Mouse (Mus musculus): ENCODE measurements around the gene Cpa5.

- TF ChIP-seq USF1 (IDR thresholded peaks at IDR 0.05; ENCODE audit: low read depth) (no peak), POLR2AphosphoS2 (IDR thresholded peaks at IDR 0.05; ENCODE audit: insufficient read length, low read depth) (no peak), POLR2A (IDR thresholded peaks at IDR 0.05; ENCODE audit: insufficient read length, low read depth) (no peak), TCF12 (IDR thresholded peaks at IDR 0.05; ENCODE audit: insufficient read depth, poor library complexity, severe bottlenecking) (no peak)
Measured at GRCm38 (mm10) chr6:30605672-30606071, 5.1 kb upstream of the Cpa5 start.
